Mouse (Mus musculus) cerebellum, adult 8-10 months (tissue): Measurements from ENCODE around the gene Eddm3b.
A peak's percentile ranks its signal among the peaks of the same experiment; 100 is the strongest.

ENCODE experiments used
- DNase-seq: peaks from one replicate; pipeline ENCODE4 v3.0.0; 2022

Eddm3b gene

DNA sequence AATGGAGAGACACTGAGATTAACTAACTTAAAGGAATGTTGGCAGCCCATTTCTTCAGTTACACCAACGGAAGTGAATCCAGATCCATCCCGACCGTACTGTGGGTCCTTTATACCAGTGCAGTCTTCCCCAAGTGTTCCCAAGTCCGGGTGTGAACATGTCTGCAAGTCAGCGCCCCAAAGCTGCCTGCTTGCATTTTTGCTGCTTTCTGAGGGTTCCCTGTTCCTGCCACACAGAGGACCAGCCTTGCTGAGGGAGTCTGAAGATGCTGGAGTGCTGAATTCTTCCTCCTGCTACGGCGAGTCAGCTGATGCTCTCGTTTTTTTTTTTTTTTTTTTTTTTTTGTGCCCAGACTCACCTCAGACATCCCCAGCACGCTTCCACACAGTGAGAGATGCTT, 19.3 kb upstream of the Eddm3b start:
- no peak for DNase-seq

DNA sequence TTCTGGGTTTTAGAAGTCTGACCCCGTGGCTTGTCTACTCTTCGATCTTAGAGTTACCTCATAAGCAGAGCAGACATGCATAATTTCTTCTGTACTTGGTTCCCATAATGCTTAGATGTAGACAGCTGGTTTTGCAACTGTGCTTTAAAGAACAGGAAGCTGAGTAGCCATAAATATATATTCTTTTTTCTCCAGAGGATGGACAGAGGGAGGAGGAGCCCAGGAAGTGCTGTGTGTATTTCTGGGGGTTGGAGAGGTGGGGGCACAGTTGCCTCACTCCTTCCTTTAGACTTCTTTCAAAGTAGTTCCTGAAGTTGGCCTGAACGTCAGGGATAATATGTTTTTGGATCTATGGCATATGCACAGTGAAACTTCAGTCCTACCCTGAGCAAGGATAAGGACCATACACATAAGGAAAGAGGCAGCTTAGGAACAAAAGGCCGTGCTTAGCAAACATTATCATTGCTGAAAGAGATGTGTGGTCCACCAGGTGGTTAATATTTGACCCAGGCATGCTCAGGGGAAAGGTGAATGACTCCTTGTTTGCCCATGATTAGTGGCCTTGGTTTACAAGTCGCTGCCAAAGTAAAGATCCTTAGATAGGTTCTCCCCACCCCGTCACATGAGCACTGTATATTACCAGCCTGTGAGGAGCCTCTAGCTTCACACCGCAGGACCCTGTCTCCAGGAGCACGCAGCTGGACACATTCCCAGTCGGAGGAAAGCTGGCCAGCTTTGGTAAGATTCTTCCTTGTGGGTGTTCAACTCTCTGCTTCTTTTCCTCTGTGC, 18.3 kb upstream of the Eddm3b start:
- DNase-seq: no peak

DNA sequence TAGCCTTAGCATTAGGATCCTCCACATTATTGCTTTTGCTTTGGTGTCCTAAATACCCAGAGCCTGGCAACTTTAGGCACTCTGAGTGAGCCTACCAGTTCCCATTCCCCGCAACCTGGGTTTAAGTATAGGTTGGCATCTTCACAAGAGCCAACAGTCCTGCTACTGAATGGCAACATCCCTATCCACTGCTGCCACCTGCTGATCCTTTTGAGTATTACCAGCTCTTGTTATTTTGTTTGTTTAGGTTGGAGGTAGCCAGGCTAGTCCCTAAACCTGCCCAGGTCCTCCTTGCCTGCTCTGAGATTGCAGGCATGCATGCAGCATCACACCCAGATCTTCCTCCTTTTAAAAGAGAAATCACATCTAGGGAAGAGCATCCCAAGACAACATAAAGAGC, 15.9 kb upstream of the Eddm3b start:
- DNase-seq: peak; percentile 85

DNA sequence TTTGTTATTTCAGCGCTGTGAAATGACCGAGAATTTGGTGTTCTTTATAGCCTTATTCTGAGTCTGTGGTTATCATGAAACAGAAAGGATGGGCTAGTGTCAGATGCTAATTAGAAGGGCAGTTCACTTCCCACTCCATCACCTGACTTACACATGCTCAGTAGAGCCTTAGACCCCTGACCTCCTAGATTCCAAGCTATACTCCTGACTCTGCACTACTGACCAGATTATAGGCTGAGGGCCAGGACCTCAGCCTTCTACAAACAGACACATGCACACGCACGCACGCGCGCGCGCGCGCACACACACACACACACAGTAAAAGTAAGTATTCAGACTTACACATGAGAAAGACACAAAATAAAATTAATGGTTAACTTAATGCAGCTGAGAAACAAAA, 15.3 kb upstream of the Eddm3b start:
- DNase-seq: no peak

DNA sequence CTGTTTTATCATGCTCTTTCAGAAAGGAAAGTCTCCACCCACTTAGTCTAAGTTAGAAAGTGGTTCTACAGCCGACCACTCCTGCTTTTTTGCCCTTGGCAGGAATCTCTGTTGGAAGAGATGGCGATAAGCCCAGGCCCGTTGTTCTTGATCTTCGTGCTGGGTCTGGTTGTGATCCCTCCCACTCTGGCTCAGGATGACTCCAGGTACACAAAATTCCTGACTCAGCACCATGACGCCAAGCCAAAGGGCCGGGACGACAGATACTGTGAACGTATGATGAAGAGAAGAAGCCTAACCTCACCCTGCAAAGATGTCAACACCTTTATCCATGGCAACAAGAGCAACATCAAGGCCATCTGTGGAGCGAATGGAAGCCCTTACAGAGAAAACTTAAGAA, 12.9 kb upstream of the Eddm3b start:
- DNase-seq: no peak

DNA sequence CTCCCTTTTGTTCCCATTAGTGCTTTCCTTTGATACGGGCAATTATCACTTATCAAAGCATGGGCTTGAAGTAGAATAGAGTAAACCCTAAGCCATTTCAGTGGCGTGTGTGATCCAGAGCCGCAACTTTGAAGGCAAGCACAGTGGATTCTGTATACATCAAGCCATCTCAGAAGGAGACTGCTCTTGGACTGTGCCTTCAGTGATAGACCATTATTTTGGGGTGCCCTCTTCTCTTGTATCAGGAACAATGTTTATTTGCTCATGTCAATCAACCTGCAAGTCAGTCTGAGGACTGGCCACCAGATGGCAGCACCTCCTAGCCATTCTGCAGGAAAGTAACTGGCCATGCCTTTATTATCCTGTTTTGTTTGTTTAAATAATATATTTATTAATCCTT, 11.0 kb upstream of the Eddm3b start:
- peak; percentile 50 for DNase-seq

DNA sequence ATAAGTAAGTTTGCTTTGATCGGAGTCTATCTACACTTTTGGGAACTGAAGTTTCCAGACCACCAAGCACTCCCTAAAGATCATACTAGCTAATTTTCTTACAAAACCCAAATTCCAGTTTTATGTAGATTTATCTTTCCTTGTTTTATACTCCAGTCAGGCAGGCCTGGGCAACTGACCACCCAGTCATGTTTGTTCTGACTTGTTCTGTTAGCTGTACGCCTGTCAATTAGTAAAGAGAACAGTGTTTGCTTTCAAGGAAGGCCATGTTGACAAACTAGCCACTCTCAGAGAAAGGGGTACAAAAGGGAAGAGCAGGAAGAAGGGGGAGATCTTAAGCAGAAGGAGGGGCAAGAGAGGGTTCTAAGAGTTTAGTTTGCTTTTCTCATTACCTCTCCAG, 9.9 kb upstream of the Eddm3b start:
- no peak for DNase-seq

DNA sequence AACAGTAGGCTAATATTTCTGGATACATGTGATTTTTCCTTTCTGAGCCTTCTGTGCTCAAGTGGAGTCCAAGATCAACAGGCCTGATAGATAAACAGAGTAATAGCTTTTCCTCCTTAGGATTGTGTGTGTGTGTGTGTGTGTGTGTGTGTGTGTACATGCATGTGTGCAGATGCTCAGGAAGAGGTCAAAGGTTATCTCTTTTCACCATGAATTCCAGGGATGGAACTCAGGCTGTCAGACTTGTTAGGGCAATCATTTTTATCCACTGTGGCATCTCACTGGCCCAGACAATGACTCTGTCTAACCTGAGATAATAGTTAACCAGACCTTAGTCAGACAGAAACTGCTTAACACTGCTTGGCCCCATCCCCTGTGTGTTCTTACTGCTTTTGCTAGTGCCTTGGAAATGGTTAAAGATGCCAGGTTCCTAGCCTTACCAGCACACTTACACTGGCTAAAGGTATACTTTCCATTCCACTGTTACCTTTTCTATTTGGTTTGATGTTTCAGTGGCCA, 7.7 kb upstream of the Eddm3b start:
- no peak for DNase-seq

DNA sequence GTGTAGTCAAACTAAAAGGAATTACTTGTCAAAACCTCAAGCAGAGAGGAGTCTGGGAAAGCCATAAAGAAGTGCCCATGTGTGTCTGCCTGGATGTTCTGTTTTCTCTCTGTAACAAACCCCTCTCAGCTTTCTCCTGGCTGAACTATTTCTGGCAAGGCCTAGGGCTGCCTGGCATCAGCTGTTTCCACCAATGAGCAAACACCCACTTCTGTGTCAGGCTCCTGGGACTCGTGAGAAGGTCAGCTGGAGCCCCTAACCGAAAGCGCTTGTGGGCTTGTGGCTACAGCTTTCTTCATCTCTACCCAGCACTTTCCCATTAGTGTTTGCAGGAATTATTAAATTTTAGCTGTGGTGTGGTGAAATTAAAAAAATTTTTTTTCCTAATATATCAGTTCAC, 2.3 kb upstream of the Eddm3b start:
- DNase-seq: no peak

DNA sequence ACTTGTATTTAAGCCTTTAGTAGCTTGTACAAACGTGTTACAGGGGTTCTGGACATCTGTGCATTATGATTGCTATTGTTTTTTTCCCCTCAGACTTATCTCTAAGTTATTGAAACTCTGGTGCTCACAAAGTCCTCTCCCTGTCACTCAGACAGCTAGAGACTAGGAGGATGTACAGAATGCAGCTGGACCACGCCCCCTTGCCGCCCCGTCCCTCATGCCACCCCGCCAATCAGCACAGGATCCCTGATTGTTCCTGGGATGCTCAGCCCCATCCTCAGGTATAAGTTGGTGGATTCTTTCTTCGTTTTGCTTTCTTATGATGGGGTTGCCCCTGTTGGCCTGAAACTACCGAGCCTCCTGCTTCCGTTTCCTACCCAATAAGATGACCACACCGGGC, 750 bp upstream of the Eddm3b start:
- no peak for DNase-seq

DNA sequence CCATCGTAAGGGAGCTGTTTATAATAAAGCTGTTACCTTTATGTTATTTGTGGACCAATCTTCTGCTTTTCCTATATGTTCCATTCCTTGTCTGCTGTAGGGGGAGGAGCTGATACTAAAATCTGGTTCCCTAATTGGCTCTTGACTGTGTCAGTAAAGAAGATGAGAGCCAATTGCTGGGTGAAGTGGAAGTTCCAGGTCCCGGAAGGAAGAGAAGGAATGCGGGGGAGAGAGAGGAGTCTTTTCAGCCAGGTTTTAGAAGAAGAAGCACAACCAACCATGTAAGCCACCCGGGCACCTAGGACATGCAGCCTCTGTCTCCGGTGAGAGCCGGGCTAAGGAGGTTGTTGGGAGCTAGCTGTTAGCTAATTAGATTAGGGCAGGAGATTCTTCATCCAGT, 11.5 kb downstream of the Eddm3b start:
- no peak for DNase-seq

DNA sequence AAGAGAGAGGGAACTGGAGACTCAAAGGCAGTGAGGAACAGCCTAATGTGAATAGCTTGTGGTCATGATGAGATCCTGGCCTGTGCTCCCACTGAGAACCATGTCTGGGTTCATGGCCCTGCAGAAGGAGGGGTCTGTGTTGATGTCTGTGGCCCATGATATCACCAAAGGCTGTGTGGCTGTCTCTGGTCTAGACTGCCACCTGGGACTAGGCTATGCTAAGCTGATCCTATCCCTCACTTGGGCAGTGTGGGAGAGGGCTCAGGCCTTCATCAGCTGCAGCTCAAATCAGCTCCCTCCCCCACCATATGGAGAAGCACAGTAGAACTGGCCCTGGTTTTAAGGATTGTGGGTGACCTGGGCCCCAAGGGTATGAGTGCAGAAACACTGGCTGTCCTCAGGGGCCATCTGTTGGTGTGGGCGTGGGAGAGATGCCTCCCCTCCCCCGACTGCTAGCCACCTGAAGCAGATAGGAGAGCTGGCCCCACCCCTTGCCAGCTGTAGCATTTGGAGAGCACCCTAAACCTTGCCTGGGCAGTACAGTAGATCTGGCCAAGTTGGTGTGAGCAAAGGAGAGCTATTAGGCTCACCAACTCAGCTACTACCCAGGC, 13.5 kb downstream of the Eddm3b start:
- no peak for DNase-seq

DNA sequence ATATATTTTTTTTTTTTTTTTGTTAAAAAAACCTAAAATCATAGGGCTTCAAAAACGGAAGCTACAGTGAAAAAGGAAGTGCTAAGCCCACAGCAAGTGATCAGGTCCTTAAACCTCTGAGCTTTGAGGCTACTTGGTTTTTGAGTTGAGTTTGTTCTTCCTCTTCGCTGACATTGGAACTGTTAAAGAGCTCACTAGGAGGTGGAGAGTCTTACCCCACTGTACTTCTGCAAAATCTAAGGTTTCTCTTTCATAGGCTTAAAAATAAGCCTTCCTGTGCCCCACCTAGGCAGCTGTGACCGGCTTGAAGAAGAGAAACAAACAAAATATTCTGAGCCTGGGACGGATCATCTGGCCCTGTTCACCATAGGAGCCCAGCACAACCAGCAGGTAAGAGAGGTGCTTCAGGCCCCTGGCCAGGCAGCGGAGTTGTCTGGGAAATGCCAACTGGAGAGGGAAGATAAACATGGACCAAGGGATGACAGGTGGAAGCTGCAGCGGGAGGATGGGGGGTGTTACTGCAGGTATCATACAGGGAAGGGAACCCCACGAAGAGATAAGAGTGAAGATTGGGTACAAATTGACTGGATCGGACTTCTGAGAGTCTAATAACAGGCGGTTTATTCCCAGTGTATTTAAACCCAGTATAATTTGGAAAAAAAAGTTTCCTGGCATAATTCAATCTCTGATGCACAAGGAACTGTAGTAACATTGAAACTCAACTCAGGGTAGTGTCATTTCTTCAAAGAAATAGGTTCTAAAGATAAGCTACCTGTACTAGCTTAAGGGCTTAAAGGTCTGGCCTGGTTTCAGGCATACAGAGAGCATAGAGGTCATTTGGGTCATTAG, 14.8 kb downstream of the Eddm3b start:
- DNase-seq: no peak

DNA sequence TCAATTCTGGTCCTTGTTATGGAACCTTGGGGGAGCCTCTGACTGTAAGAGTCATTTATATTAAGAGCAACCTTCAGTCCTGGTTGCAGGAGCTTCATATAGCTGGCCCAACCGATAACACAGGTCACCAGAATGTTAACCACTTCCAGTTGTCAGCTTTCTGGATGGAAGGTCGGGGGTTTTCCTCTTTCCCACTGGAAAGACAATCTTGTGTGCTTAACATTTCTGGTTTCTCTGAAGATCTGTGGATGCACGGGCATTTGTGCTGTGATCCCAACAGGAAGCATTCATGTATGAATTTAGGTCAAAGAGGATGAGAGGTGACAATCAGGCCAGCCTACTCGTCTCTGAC, 15.4 kb downstream of the Eddm3b start:
- no peak for DNase-seq

DNA sequence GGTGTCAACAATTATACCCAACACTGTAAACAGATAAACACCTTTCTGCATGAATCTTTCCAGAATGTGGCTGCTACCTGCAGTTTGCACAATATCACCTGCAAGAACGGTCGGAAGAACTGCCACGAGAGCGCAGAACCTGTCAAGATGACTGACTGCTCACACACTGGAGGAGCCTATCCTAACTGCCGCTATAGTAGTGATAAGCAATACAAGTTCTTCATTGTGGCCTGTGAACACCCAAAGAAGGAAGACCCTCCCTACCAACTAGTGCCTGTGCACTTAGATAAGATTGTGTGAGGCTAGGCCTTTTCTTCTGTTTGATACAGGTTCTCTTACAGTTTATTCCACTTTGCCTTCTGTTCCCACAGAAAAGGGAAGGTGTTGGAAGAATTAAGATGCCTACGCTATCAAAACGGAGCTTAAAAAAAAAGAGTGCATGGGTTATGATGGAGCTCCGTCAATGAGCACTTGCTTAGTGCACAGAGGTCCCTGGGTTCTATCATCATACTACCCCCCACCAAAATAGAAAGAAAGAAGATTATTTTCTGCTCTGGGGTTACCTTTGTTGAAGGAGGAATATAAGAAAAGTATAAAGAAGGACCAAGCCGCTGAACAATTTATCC, 16.2 kb downstream of the Eddm3b start:
- no peak for DNase-seq

DNA sequence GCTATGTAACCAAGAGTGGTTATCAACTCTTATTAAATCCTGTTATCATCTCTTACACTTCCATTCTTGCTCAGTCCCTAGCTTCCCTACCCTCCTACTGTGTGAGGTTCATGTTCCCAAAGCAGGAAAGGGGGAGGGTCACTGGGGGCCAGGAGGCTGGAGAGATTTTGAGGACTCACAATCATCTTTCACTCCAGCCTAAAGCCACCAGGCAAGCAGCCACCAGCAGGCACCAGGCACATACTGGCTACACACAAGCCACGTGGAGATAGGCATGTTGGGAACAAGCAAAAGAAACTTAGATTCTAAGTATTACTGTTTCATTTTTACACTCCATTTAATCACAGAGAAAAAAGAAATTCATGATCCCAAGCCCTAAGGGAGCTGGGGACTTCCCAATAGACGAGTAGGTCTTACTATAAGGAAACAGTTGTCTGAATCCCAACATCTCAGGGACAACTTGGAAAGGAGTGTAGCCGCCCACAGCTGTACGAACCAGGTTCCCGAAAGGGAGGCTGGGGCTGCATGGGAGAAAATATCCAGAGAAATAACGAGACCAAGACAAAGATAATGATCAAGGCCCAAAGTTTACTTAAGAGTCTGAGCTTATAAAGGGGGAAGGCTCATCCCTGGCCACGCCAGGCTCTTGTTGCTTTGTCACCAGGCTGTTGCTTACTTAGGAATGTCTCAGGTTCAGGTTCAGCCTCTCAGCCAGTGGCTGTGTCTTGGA, 17.0 kb downstream of the Eddm3b start:
- no peak for DNase-seq

DNA sequence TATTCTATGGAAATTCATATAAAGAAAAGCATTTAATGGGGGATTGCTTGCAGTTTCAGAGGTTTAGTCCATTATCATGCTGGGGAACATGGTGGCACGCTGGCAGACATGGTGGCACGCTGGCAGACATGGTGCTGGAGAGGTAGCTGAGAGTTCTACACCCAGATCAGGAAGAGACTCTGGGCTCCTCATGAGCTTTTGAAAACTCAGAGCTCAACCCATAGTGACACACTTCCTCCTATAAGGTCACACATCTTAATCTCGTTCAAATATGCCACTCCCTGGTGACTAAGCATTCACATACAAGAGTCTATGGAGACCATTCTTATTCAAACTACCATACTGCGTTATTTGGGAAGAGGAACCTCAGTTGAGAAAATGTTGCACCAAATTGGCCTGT, 18.1 kb downstream of the Eddm3b start:
- no peak for DNase-seq

DNA sequence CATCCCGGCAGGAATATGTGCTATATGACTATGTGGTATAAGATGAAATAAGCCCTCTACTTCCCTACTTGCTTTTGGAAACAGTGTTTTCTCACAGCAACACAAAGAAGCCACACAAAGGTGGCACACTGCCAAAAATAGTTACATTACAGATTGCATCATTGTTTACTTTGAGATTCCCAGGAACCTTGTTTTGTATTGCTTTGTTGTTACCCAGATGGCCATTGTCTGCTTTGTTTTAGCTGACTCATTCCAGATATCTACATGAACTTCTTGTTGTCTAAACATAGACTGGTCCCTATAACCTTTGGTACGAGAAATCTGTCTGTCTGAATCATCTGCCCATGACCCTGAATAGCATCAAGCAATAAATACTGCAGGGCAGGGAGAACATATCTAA, 26.1 kb downstream of the Eddm3b start:
- no peak for DNase-seq

DNA sequence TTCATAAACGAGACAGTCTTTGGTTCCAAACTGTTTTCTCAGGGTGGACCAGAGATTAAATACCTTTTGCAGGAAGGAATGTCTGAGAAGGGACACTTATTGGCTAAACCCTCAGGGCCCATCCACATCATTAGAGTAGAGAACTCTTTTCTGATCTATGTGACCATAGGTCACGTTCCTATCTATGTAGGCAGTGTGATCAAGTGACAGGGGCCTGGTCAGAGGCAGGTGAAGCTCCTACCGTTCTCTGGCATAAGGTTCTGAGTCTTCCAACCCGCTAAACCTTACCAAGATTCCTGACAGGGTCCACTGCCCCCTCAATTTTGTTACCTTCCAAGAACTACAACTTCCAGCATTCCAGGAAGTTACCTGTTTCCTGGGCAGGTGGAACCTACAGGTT, 27.9 kb downstream of the Eddm3b start:
- no peak for DNase-seq

DNA sequence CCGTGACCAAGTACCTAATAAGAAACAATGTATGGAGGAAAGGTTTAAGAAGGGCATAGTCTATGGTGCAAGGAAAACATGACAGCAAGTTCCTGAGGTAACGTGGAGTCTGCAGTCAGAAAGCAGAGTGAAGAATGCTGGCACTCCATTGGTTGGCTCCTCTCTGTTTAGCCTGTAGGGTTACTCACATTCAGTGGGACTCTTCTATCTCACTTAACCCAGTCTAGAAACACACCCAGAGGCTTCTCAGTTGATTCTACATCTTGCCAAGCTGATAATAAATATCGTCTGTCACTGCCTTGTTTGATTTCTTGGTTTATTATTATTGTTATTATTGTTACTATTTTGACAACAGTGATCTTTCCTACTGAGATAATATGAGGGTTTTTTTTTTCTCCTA, 28.3 kb downstream of the Eddm3b start:
- no peak for DNase-seq

DNA sequence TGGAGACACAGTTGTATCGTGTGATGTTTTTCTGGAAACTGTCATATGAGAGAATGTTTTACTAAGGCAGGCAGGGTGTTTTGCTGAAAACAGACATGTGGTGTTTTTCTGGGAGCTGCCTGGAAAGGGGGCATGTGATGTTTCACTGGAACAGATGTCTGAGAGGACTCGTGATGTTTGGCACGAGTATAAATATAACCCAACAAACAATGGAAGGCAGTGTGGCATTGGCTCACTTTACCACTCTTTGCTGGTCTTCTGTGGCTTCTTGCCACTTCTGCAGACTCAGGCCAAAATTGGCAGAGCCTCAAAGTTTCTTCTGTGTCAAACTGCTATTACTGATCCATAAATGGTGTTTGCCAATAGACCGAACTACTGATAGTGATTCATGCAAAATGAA, 29.1 kb downstream of the Eddm3b start:
- DNase-seq: no peak

DNA sequence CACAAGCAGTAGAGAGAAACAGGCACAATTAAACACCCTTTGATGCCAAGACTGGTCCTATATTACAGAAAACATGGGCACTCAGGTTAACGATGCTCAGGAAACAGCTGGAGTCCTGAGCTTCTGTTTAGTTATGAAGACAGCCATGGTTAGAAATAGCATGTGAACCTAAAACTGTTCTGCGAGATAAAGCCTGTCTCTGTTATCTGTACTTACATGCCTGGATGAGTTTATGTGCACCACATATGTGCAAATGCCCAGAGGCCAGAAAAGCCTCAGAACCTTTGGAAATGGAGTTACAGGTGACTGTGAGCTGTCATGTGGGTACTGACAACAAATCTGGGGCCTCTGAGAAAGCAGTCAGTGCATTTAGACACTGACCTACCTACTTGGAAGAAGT, 29.7 kb downstream of the Eddm3b start:
- DNase-seq: no peak

DNA sequence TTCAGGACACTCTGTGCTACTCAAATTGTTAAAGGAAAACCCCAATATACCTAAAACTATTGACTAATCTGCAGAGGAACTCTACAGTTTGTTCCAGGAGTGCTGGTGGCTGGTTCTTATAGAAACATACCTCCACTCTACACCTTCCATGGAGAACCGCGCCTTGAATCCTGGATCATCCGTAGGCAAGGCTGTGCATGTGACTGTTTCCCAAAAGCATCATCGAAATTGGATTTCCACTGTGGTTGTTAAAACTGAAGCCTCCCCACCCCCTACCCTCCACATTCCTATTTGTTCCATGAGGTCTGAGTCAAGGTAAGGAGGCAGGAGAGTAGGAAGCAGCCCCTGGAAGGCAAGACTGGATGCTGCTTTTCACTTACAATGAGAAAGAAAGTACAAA, 30.2 kb downstream of the Eddm3b start:
- DNase-seq: no peak
